Mouse (Mus musculus) stomach, postnatal 0 days (tissue): Measurements from ENCODE around the gene Hoxa13. TPM values are rescaled to one million over a fixed set of nuclear protein-coding genes. Genes with fewer than 3 reads are reported as not detected.
A peak's percentile ranks its signal among the peaks of the same experiment; 100 is the strongest.

ENCODE experiments used
- ATAC-seq: fragments of 200-750 bp; cut with Nextera tagmentation; 2 replicates; pipeline ENCODE4 v1.8.0; 2017; ENCODE audit not compliant: low FRiP score, low TSS enrichment
- DNase-seq: peaks from one replicate; pipeline ENCODE4 v3.0.0-alpha.2; 2016; ENCODE audit warnings: low spot score
- H3K27ac ChIP-seq: fragments of 300-500 bp; sonication (generic); replicated peaks from 2 replicates; pipeline ENCODE4 v1.5.1; 2014; ENCODE audit warnings: mild to moderate bottlenecking, control low read depth
- H3K27me3 ChIP-seq: fragments of 300-500 bp; sonication (generic); 2 replicates; pipeline ENCODE4 v1.6.1; 2014; ENCODE audit warnings: low read length; ENCODE audit not compliant: control insufficient read depth, insufficient read depth
- H3K36me3 ChIP-seq: fragments of 300-500 bp; sonication (generic); 2 replicates; pipeline ENCODE4 v1.6.1; 2014; ENCODE audit warnings: low read length, mixed read lengths; ENCODE audit not compliant: control insufficient read depth, insufficient read depth
- H3K4me1 ChIP-seq: fragments of 300-500 bp; sonication (generic); replicated peaks from 2 replicates; pipeline ENCODE4 v1.6.1; 2014; ENCODE audit warnings: antibody characterized with exemption; ENCODE audit not compliant: control insufficient read depth, insufficient read depth
- H3K4me2 ChIP-seq: fragments of 300-500 bp; sonication (generic); replicated peaks from 2 replicates; pipeline ENCODE4 v1.6.1; 2014; ENCODE audit warnings: low read depth, mild to moderate bottlenecking, control low read depth, moderate library complexity
- H3K4me3 ChIP-seq: fragments of 300-500 bp; sonication (generic); 2 replicates; pipeline ENCODE4 v1.5.1; 2014; ENCODE audit warnings: low read depth, low read length, control low read depth
- H3K9ac ChIP-seq: fragments of 300-500 bp; sonication (generic); 2 replicates; pipeline ENCODE4 v1.6.1; 2014; ENCODE audit warnings: mild to moderate bottlenecking, low read length, control low read depth, mixed read lengths
- H3K9me3 ChIP-seq: fragments of 300-500 bp; sonication (generic); 2 replicates; pipeline ENCODE4 v1.6.1; 2016; ENCODE audit warnings: low read length; ENCODE audit not compliant: control insufficient read depth
- CTCF ChIP-seq: IDR thresholded peaks from 2 replicates; pipeline ENCODE4 v1.5.1; 2016; ENCODE audit warnings: antibody characterized with exemption, low read depth, mild to moderate bottlenecking, moderate library complexity
- EP300 ChIP-seq: optimal IDR thresholded peaks from 2 replicates; pipeline ENCODE3; 2016; ENCODE audit warnings: antibody characterized with exemption
- WGBS: fragments of 180-500 bp; shearing (Covaris S2); extraction: QIAGEN DNeasy Blood & Tissue Kit; methylation state at CpG from one replicate; pipeline ENCODE4 v1.1.7; 2014; 5-methylcytosine and 5-hydroxymethylcytosine counted together
- polyA plus RNA-seq: library from polyadenylated mRNA; unstranded; fragments of >200 nt; fragmentation: Nextera tagmentation; extraction: Ambion mirVana; gene quantifications from 2 replicates; pipeline ENCODE4 v1.2.1, GENCODE M21; 2015

Gene Hoxa13
- polyA plus RNA-seq, 1 experiment from 2014 or later, result not detected

DNA sequence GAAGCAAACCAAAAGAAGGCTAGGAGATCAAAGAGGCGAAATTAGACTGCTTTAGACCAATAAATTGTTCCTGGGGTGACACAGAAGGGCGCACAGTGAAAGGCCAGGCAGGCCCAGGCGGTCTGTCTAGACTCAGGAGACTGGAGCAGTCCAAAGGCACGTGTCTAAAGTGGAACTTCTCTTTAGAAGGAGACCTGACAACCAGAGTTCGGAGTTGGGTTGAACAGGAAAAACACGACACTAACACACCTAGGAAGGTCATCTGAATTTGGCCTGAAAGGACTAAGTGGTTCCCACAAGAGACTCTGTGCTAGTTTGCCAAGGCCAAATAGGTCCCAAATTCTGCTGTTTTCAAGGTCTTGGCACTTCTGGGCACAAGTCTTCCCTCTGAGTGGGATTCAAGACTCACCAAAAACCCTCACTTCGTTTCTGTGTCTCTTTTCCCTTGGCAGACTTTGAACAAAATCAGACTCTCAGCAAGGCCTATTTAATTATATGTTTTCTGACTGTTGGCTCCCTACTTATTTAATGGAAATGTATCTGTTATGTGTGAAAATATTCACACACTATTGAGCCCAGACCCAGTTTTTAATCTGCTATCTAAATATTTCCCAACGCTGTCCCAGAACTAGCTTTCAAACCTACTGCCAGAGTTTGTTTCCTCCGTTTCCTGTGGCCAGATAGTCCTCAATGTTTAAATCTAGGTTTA lies 41.3 kb downstream of the Hoxa13 start:
- Histone ChIP-seq H3K27ac (no peak overlapping the region), H3K27me3 (peaks cover 37% of the 10 kb centered on the region; the same call in 1 of the 2 replicates), H3K9ac (no peak overlapping the region), H3K4me2 (no peak overlapping the region), H3K36me3 (no peaks in the 10 kb centered on the region), H3K4me3 (0 out of 2 replicates have a peak overlapping the region, but pooled peaks have one; percentile 58), H3K9me3 (no peaks in the 10 kb centered on the region), H3K4me1 (no peaks in the 10 kb centered on the region)
- WGBS, result 51% methylated on average over 9 of the region's 9 CpGs
- DNase-seq, result no peak
- ATAC-seq, result no peak
- TF ChIP-seq EP300, result no peak
- TF ChIP-seq CTCF, result no peak

DNA sequence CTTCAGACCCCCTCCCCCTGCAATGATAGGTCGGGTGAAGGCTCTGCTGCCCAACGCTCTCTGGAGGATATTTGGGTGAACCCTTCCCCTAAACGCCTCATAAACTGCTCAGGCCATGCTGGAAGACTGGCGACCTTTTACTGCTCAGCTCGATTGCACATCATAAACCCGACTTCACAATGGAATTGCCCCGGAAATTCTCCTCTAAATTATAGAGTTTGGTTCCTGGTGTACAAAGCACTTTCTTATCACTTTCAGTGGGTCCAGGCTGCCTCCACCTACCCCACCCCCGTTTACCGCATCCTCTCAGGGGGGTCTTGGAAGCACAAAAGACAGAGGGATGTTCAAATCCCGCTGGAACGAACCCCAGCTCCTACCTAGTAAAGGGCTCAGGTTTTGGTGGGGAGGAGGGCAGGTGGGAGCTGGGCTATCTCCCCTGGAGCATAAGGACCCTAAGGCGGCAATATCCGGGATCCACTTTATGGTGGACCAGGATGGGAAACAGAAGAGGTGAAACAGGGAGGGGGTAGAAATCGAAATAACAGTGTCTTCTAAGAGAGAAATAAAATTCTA lies 42.0 kb downstream of the Hoxa13 start:
- WGBS, result 24% methylated on average over 14 of the region's 14 CpGs
- ATAC-seq (no peak), DNase-seq (no peak)
- no peaks in the 10 kb centered on the region for H3K36me3 ChIP-seq
- no peak overlapping the region for H3K9ac ChIP-seq
- no peaks in the 10 kb centered on the region for H3K4me1 ChIP-seq
- no peak overlapping the region for H3K4me3 ChIP-seq
- TF ChIP-seq CTCF (no peak), EP300 (no peak)
- H3K27ac ChIP-seq, result no peak overlapping the region
- H3K4me2 ChIP-seq, result peak overlapping the region; percentile 36; the same call in 1 of the 2 replicates
- peaks cover 40% of the 10 kb centered on the region; the same call in 1 of the 2 replicates for H3K27me3 ChIP-seq
- H3K9me3 ChIP-seq, result no peaks in the 10 kb centered on the region

DNA sequence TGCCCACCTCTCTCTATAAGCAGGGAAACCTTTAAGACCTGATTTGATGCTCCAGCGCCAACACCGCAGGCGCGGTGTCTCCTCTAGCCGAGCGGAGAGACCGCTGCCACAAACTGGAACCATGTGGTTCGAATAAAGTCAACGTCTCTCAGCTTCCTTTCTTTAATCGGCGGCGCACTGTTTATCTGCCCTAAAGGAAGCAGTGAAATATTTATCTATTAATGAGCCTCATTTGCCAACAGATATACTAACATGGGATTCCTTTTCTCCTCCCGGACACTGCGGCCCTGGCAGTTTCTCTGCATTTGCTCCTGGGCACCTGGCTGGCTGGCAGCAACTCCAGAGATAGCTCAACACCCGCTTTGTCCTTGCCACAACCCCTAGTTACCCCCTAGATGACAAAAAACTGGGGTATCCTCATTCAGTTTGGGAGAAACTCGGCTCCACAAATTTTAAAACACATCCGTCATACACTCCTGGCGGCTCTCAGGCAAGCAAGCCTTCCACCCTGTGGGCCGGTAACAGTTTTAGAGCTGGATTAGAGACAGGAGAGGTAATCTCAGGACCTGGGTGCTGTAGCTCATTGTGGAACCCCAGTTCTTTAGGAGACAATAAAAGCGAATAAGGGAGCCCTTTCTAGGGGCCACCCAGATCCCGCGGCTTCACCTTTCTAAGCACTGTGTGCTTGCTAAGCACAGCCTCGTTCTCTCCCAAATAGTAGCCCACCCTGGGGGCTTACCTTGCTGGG lies 42.6 kb downstream of the Hoxa13 start:
- TF ChIP-seq EP300, result no peak
- Histone ChIP-seq H3K9ac (peak overlapping the region; percentile 60; the same call in 1 of the 2 replicates), H3K27ac (peak overlapping the region; percentile 58; the same call in 1 of the 2 replicates), H3K4me2 (peak overlapping the region; percentile 53), H3K27me3 (peaks cover 37% of the 10 kb centered on the region; the same call in 1 of the 2 replicates), H3K9me3 (no peaks in the 10 kb centered on the region), H3K4me1 (no peaks in the 10 kb centered on the region), H3K36me3 (no peaks in the 10 kb centered on the region), H3K4me3 (peak overlapping the region; percentile 43)
- ATAC-seq (no peak), DNase-seq (no peak)
- 14% methylated on average over 23 of the region's 23 CpGs for WGBS

DNA sequence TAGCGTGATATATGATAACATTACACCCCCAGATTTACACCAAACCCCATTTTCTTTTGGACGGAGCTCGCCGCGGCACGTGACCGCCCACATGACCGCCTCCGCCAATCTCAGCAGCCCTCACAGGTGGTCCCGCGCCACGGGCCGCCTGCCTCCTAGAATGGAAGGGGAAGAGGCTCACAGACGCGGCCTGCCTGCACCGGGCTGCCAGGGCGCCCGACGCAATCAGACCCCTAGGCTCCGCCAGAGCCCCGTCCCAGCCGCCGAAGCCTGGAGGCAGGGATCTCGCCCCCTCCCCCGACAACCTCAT lies 43.3 kb downstream of the Hoxa13 start:
- peak overlapping the region; percentile 53 for H3K4me2 ChIP-seq
- 0% methylated on average over 25 of the region's 25 CpGs for WGBS
- H3K4me1 ChIP-seq, result no peaks in the 10 kb centered on the region
- no peaks in the 10 kb centered on the region for H3K36me3 ChIP-seq
- no peak for DNase-seq
- H3K27ac ChIP-seq, result peak overlapping the region; percentile 58; the same call in 1 of the 2 replicates
- peak; percentile 58; the same call in 1 of the 2 replicates for ATAC-seq
- H3K9me3 ChIP-seq, result no peaks in the 10 kb centered on the region
- peak overlapping the region; percentile 60; the same call in 1 of the 2 replicates for H3K9ac ChIP-seq
- peaks cover 37% of the 10 kb centered on the region; the same call in 1 of the 2 replicates for H3K27me3 ChIP-seq
- peak overlapping the region; percentile 43 for H3K4me3 ChIP-seq
- TF ChIP-seq CTCF, result no peak
- TF ChIP-seq EP300, result no peak

DNA sequence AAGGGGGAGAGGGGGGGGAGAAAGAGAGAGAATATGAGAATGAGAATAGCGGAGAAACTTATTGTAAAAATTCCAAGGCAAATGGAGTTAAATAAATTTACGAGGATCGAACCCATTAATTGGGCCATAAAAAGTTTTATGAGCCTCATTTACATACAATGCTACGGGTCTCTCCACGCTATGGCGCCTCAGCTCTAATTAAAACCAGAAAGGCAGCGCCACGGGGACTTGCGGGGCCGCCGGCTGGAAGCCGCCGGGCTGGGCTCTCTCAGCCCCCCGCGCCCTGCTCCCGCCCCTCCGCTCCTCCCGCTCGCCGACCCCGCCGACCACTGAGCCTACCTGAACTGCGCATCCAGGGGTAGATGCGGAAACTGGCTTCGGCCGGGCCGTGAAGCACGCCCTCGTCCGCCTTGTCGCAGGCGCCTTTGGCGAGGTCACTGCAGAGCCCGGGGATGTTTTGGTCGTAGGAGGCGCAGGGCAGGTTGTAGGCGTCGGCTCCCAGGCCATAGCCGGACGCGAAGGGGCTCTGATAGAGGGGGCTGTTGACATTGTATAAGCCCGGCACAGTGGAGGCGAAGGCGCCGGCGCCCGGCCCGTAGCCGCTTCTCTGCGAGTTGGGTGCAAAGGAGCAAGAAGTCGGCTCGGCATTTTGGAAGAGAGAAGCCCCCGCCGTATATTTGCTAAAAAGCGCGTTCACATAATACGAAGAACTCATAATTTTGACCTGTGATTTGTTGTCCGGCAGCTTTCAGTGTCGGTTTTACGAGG lies 43.8 kb downstream of the Hoxa13 start:
- TF ChIP-seq CTCF (no peak), EP300 (no peak)
- Histone ChIP-seq H3K9ac (peak overlapping the region; percentile 56), H3K4me3 (peak overlapping the region; percentile 43), H3K4me2 (peak overlapping the region; percentile 53), H3K36me3 (no peaks in the 10 kb centered on the region), H3K27ac (peak overlapping the region; percentile 61; the same call in 1 of the 2 replicates), H3K9me3 (no peaks in the 10 kb centered on the region), H3K4me1 (no peaks in the 10 kb centered on the region), H3K27me3 (peaks cover 32% of the 10 kb centered on the region; the same call in 1 of the 2 replicates)
- no peak for ATAC-seq
- 3% methylated on average over 57 of the region's 60 CpGs for WGBS
- DNase-seq, result no peak
